Mouse (Mus musculus) small intestine, adult 2 months (tissue): ENCODE results near the gene Arid5b. TPM values are rescaled to one million over a fixed set of nuclear protein-coding genes. Genes with fewer than 3 reads are reported as not detected.

ENCODE experiments used
- H3K27ac ChIP-seq: fragments of 200-500 bp; 2 replicates; pipeline ENCODE4 v1.5.1; 2012; ENCODE audit warnings: low read depth, low read length, control low read depth, inconsistent platforms; ENCODE audit not compliant: insufficient read depth
- H3K27me3 ChIP-seq: fragments of 200-500 bp; 2 replicates; pipeline ENCODE4 v1.6.1; 2012; ENCODE audit warnings: mild to moderate bottlenecking, moderate library complexity, low read length, inconsistent platforms; ENCODE audit not compliant: control insufficient read depth, insufficient read depth
- H3K36me3 ChIP-seq: fragments of 200-500 bp; 2 replicates; pipeline ENCODE4 v1.6.1; 2012; ENCODE audit warnings: mild to moderate bottlenecking, low read length, control low read depth, inconsistent platforms; ENCODE audit not compliant: control insufficient read depth, insufficient read depth
- H3K4me1 ChIP-seq: fragments of 200-500 bp; 2 replicates; pipeline ENCODE4 v1.6.1; 2012; ENCODE audit warnings: low read length, inconsistent platforms, mixed read lengths; ENCODE audit not compliant: control insufficient read depth, insufficient read depth, insufficient read length
- H3K4me3 ChIP-seq: fragments of 200-500 bp; 2 replicates; pipeline ENCODE4 v1.5.1; 2012; ENCODE audit warnings: low read depth, mild to moderate bottlenecking, control low read depth, inconsistent platforms, low read length, moderate library complexity
- CTCF ChIP-seq: fragments of 200-500 bp; IDR thresholded peaks from 2 replicates; pipeline ENCODE4 v1.5.1; 2012; ENCODE audit warnings: low read depth, mild to moderate bottlenecking, control low read depth, inconsistent platforms, low read length, moderate library complexity, mixed read lengths; ENCODE audit not compliant: insufficient replicate concordance, insufficient read length; ENCODE audit errors: extremely low read depth
- POLR2A ChIP-seq: fragments of 200-500 bp; IDR thresholded peaks from 2 replicates; pipeline ENCODE4 v1.6.1; 2012; ENCODE audit warnings: low read depth, mild to moderate bottlenecking, control low read depth, inconsistent platforms, low read length, moderate library complexity
- WGBS: fragments of 180-500 bp; shearing (Covaris S2); methylation state at CpG from one replicate; pipeline ENCODE4 v1.1.7; 2018; 5-methylcytosine and 5-hydroxymethylcytosine counted together
- polyA plus RNA-seq: library from polyadenylated mRNA; depleted of rRNA; stranded (reverse); fragments of >200 nt; gene quantifications from 2 replicates; pipeline ENCODE4 v1.2.3, GENCODE M21; 2012

The Arid5b gene
- polyA plus RNA-seq, 1 experiment = 3.3 TPM

DNA sequence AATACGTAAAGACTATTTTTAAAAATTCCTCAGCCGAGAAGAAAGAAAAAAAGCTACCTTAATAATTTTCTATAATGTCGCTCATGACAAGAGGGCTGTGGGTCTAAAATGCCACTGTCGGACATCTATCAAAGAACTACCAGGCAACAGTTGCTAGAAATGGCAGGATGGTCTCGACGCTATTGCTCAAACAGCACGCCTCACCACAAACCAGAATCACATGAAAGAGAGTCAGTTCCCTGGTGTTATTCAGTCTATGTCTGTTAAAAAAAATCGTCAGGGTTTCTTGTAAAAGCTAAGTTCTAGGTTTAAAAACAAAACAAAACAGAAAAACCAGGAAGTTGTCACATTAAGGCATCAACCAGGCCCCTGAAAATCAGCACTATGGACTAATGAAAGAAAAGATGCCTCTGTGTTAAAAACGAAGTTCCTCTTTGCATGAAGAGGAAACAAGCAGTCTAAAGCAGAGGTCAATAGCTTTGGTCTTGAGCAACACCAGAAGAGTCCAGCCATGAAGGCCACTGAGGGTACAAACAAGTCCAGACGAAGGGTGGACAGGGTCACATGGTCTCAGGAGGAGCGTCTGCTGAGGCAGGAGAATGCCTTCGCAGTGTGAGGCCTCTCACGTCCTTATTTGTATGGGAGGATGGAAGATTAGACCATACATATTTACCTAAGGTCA, 37.6 kb downstream of the Arid5b start:
- H3K27ac ChIP-seq = peak overlapping the region; percentile 74

GRCm38 (mm10) chr10:68240094-68240803, 38.3 kb downstream of the Arid5b start:
- TF ChIP-seq POLR2A (no peak), CTCF (no peak)
- no peaks in the 10 kb centered on the region for H3K27me3 ChIP-seq
- H3K4me1 ChIP-seq = peaks cover 8% of the 10 kb centered on the region; the same call in 1 of the 2 replicates
- H3K4me3 ChIP-seq = no peak overlapping the region
- peaks cover 7% of the 10 kb centered on the region for H3K36me3 ChIP-seq
- 13% methylated on average over 3 of the region's 3 CpGs for WGBS
- peak overlapping the region; percentile 86 for H3K27ac ChIP-seq

More for the DNA sequence above, 37.6 kb downstream of the Arid5b start:
- peaks cover 8% of the 10 kb centered on the region; the same call in 1 of the 2 replicates for H3K4me1 ChIP-seq
- TF ChIP-seq CTCF (no peak), POLR2A (no peak)
- no peaks in the 10 kb centered on the region for H3K27me3 ChIP-seq
- WGBS = 62% methylated on average over 13 of the region's 13 CpGs
- H3K36me3 ChIP-seq = peaks cover 7% of the 10 kb centered on the region
- H3K4me3 ChIP-seq = no peak overlapping the region

DNA sequence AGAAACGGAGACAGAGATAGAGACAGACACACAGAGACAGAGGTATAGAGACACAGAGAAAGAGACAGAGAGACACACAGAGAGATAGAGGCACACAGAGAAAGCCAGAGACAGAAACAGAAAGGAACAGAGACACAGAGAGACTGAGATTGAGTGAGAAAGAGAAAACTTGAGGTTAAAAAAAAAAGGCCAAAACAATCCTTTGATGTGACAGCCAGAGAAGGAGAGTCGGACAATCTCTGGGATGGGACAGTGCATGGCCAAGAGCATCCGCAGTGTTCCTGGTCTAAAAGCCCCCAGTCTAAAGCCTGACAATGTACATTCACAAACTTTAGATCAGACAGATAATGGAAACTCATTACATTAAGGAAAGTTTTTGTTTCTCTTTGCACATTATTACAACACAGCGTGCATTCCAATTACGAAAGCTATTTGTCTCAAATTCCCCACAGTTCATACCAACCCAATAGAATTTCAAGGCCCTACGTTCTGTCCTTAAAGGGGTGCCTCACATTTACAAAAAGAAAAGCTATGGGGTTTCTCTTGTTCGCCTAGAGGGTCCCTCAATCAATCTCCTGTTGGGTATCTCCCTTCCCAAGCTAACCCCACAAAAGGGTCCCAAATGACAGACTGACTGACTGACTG, 39.0 kb downstream of the Arid5b start:
- TF ChIP-seq POLR2A = no peak
- 55% methylated on average over 7 of the region's 7 CpGs for WGBS
- Histone ChIP-seq H3K27me3 (no peaks in the 10 kb centered on the region), H3K27ac (peak overlapping the region; percentile 86), H3K36me3 (peaks cover 7% of the 10 kb centered on the region), H3K4me3 (no peak overlapping the region), H3K4me1 (peaks cover 8% of the 10 kb centered on the region; the same call in 1 of the 2 replicates)

DNA sequence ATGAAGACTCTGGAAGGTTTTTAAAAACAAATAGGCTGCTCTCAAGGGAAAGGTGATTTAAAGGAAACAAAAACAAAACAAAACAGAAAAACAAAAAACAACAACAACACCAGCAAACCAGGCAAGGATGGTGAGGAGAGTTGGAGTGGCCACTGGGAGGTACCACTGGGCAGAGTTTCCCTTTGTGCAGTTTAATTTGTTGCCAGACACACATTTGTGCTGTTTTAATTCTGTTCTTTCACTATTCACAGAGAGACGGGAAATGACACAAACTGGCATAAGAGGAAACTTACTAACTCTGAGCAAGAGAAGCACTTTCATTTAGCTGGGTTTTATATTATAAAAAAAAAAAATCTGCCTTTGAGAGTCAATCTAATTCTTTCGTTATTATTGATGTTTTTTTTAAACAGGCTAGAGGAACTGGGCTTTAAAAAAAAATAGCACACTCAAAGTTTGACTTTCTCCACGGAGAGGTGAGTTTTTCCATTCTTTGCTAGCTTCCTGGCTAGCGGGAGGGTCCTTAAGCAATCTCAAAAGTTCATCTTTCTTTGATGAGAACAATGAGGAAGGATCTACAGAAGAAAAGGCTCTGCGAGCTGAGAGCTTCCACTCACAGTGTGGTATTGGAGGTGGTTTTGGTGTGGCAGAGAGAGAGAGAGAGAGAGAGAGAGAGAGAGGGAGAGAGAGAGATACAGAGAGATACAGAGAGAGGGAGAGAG, 39.7 kb downstream of the Arid5b start:
- 13% methylated on average over 5 of the region's 5 CpGs for WGBS
- peak overlapping the region; percentile 86 for H3K27ac ChIP-seq
- H3K36me3 ChIP-seq = peaks cover 7% of the 10 kb centered on the region
- H3K27me3 ChIP-seq = no peaks in the 10 kb centered on the region
- H3K4me3 ChIP-seq = no peak overlapping the region
- TF ChIP-seq CTCF (no peak), POLR2A (no peak)
- H3K4me1 ChIP-seq = peaks cover 8% of the 10 kb centered on the region; the same call in 1 of the 2 replicates

- Histone ChIP-seq H3K27ac (peak overlapping the region; percentile 37), H3K4me3 (no peak overlapping the region), H3K36me3 (peaks cover 7% of the 10 kb centered on the region), H3K27me3 (no peaks in the 10 kb centered on the region), H3K4me1 (peaks cover 8% of the 10 kb centered on the region; the same call in 1 of the 2 replicates)
- 8% methylated on average over 3 of the region's 3 CpGs for WGBS
- TF ChIP-seq CTCF = no peak
- TF ChIP-seq POLR2A = no peak
These were observed 40.4 kb downstream of the Arid5b start for GRCm38 (mm10) chr10:68238182-68238581.

- WGBS = 50% methylated on average over 14 of the region's 14 CpGs
- H3K36me3 ChIP-seq = no peaks in the 10 kb centered on the region; the same call in 1 of the 2 replicates
- H3K4me3 ChIP-seq = no peak overlapping the region; the same call in 1 of the 2 replicates
- peaks cover 8% of the 10 kb centered on the region; the same call in 1 of the 2 replicates for H3K4me1 ChIP-seq
- no peak for TF ChIP-seq CTCF
- TF ChIP-seq POLR2A = no peak
- H3K27me3 ChIP-seq = no peaks in the 10 kb centered on the region
- no peak overlapping the region for H3K27ac ChIP-seq
These were observed 41.5 kb downstream of the Arid5b start for GRCm38 (mm10) chr10:68236956-68237455.
